Comparison of ENCODE assay signal across 11 mouse cellular contexts in the genomic region with DNA sequence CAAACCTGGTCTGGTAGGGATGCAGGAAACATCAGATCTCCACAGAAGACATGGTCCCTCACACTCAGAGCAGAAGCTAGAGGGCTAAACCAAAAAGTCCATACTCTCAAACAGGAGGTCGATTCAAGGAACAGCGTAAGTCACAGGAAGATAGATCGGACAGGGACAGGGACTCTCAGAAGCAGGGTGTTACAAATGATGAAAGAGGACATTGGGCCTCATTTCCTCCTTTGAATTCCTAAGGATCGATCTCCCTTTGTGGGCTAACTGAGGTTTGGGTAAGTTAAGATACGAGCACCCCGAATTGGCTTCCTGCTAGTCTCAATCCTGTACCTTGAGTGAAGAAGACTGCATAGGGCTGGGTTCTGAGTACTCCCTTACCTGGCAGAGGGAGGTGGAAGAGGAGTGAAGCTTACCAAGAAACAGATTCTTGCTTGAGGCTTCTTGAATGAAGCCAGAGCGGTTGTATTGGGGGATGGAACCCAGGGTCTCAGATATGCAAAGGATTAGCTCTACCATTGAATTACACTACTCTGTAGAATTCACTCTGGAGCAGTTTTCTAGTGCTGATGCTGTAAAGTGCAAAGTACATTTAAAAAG. TPM values are rescaled to one million over a fixed set of nuclear protein-coding genes. Genes with fewer than 3 reads are reported as not detected.
A peak's percentile ranks its signal among the peaks of the same experiment; 100 is the strongest.
DNase-seq lines count a peak whose midpoint lies in the region; ATAC-seq and TF ChIP-seq lines count a peak whose summit lies in the region.
"Had no signal": no experiment of that assay in that cellular context is flagged by ENCODE, and none has a peak within 500 bp of the region (broad histone marks: within the 10 kb centered on the region; RNA-seq: fewer than 3 reads in every experiment).

No protein-coding gene starts in this region.

- 11% methylated on average over 7 of the region's 7 CpGs for WGBS in kidney, postnatal 0 days
- 6% methylated on average over 7 of the region's 7 CpGs for WGBS in forebrain, embryonic 13.5 days
- WGBS in limb, embryonic 11.5 days = 11% methylated on average over 7 of the region's 7 CpGs
- WGBS in neural tube, embryonic 14.5 days = 7% methylated on average over 7 of the region's 7 CpGs

- H3K4me3 ChIP-seq in kidney, postnatal 0 days (replicated peaks; ENCODE audit: low read depth, low read length) = peak overlapping the region; percentile 42; the same call in 1 of the 2 replicates
- H3K4me3 ChIP-seq in forebrain, embryonic 13.5 days = peak overlapping the region; percentile 50
- H3K4me3 ChIP-seq in limb, embryonic 11.5 days (ENCODE audit: low read depth, low read length) = peak overlapping the region; percentile 48
- H3K4me3 ChIP-seq in neural tube, embryonic 14.5 days (ENCODE audit: low read depth, low read length) = peak overlapping the region; percentile 34; the same call in 1 of the 2 replicates
- H3K4me3 ChIP-seq: erythroblast, embryonic 14.5 days had no signal

- H3K9ac ChIP-seq in kidney, postnatal 0 days (ENCODE audit: low read depth, low read length) = no peak overlapping the region
- no peak overlapping the region for H3K9ac ChIP-seq in forebrain, embryonic 13.5 days
- H3K9ac ChIP-seq in limb, embryonic 11.5 days (ENCODE audit: low read length) = no peak overlapping the region
- H3K9ac ChIP-seq in neural tube, embryonic 14.5 days (replicated peaks; ENCODE audit: low read depth, low read length) = no peak overlapping the region
- H3K9ac ChIP-seq: liver, embryonic 12.5 days had no signal

- H3K4me1 ChIP-seq in kidney, postnatal 0 days (replicated peaks; ENCODE audit: insufficient read depth, low read length) = 0 out of 2 replicates have a peak, but pooled peaks cover 6% of the 10 kb centered on the region
- H3K4me1 ChIP-seq in forebrain, embryonic 13.5 days = peaks cover 15% of the 10 kb centered on the region
- H3K4me1 ChIP-seq in limb, embryonic 11.5 days (ENCODE audit: control insufficient read depth, insufficient read depth, low read length) = peaks cover 6% of the 10 kb centered on the region; the same call in 1 of the 2 replicates
- peaks cover 11% of the 10 kb centered on the region for H3K4me1 ChIP-seq in neural tube, embryonic 14.5 days (ENCODE audit: control insufficient read depth, insufficient read depth, low read length)

- no peak for ATAC-seq in kidney, postnatal 0 days (replicated peaks; ENCODE audit: low FRiP score, low read depth)
- ATAC-seq in forebrain, embryonic 13.5 days = no peak
- no peak; the same call in 1 of the 2 replicates for ATAC-seq in limb, embryonic 11.5 days (ENCODE audit: insufficient number of reproducible peaks, low FRiP score, low TSS enrichment, low read depth)
- ATAC-seq in neural tube, embryonic 14.5 days (ENCODE audit: low read depth) = no peak
- no peak for ATAC-seq in megakaryocyte-erythroid progenitor cell, adult 5-6 weeks (replicated peaks; ENCODE audit: low FRiP score, low TSS enrichment, poor library complexity, severe bottlenecking)
- ATAC-seq: liver, embryonic 12.5 days had no signal

- H3K9me3 ChIP-seq in kidney, postnatal 0 days (replicated peaks; ENCODE audit: low read length) = no peaks in the 10 kb centered on the region
- no peaks in the 10 kb centered on the region for H3K9me3 ChIP-seq in forebrain, embryonic 13.5 days (replicated peaks)
- no peaks in the 10 kb centered on the region for H3K9me3 ChIP-seq in limb, embryonic 11.5 days (ENCODE audit: control insufficient read depth, low read length)
- H3K9me3 ChIP-seq in neural tube, embryonic 14.5 days (ENCODE audit: control insufficient read depth, low read length) = no peaks in the 10 kb centered on the region
- H3K9me3 ChIP-seq: liver, embryonic 12.5 days had no signal

- no peaks in the 10 kb centered on the region for H3K36me3 ChIP-seq in kidney, postnatal 0 days (ENCODE audit: insufficient read depth, low read length)
- H3K36me3 ChIP-seq in forebrain, embryonic 13.5 days (ENCODE audit: poor library complexity, severe bottlenecking) = no peaks in the 10 kb centered on the region
- H3K36me3 ChIP-seq in limb, embryonic 11.5 days (ENCODE audit: control insufficient read depth, insufficient read depth, low read length) = no peaks in the 10 kb centered on the region
- H3K36me3 ChIP-seq in neural tube, embryonic 14.5 days (ENCODE audit: control insufficient read depth, insufficient read depth, low read length) = no peaks in the 10 kb centered on the region
- H3K36me3 ChIP-seq: liver, embryonic 12.5 days had no signal

- DNase-seq in kidney, postnatal 0 days (ENCODE audit: low spot score) = no peak
- no peak for DNase-seq in kidney, adult 18-20 months
- no peak for DNase-seq in limb, embryonic 11.5 days (ENCODE audit: low spot score)
- DNase-seq in left cerebral cortex, adult 18-20 months (ENCODE audit: low spot score in 2 of 2) = no peak
- DNase-seq: thymus, postnatal 25 days had no signal

- no peak for TF ChIP-seq CTCF in kidney, postnatal 0 days (IDR thresholded peaks at IDR 0.05; ENCODE audit: low read depth)

- no peak overlapping the region for H3K27ac ChIP-seq in kidney, postnatal 0 days
- H3K27ac ChIP-seq in forebrain, embryonic 13.5 days = no peak overlapping the region
- no peak overlapping the region for H3K27ac ChIP-seq in limb, embryonic 11.5 days (replicated peaks; ENCODE audit: low read depth, low read length)
- H3K27ac ChIP-seq in neural tube, embryonic 14.5 days (ENCODE audit: low read depth, low read length) = no peak overlapping the region
- H3K27ac ChIP-seq: liver, embryonic 12.5 days had no signal

- H3K4me2 ChIP-seq in kidney, postnatal 0 days (ENCODE audit: low read length) = peak overlapping the region; percentile 74; the same call in 1 of the 2 replicates
- peak overlapping the region; percentile 89 for H3K4me2 ChIP-seq in forebrain, embryonic 13.5 days
- peak overlapping the region; percentile 96; the same call in 1 of the 2 replicates for H3K4me2 ChIP-seq in limb, embryonic 11.5 days (ENCODE audit: low read depth, severe bottlenecking)
- H3K4me2 ChIP-seq in neural tube, embryonic 14.5 days (ENCODE audit: low read depth, low read length) = no peak overlapping the region

- H3K27me3 ChIP-seq in kidney, postnatal 0 days (ENCODE audit: insufficient read depth, low read length) = peaks cover 56% of the 10 kb centered on the region
- peaks cover 83% of the 10 kb centered on the region for H3K27me3 ChIP-seq in forebrain, embryonic 13.5 days
- peaks cover 57% of the 10 kb centered on the region for H3K27me3 ChIP-seq in limb, embryonic 11.5 days (ENCODE audit: control insufficient read depth, insufficient read depth, low read length)
- peaks cover 39% of the 10 kb centered on the region for H3K27me3 ChIP-seq in neural tube, embryonic 14.5 days (ENCODE audit: control insufficient read depth, insufficient read depth, low read length)

RNA-seq across cellular contexts. Expression of a gene that starts 1.1 kb away (rescaled TPM):
- not detected in 2 replicates for polyA plus RNA-seq in kidney, postnatal 0 days (2015; fragmentation: Nextera tagmentation; extraction: Ambion mirVana)
- polyA plus RNA-seq in forebrain, embryonic 13.5 days (2015; fragmentation: Nextera tagmentation; extraction: Ambion mirVana) = not detected in 2 replicates
- 0.19 TPM in 1 of 2 replicates, not detected in the other for polyA plus RNA-seq in limb, embryonic 11.5 days (2014; fragmentation: Nextera tagmentation; extraction: Ambion mirVana)
- polyA plus RNA-seq in neural tube, embryonic 14.5 days (2014; fragmentation: Nextera tagmentation; extraction: Ambion mirVana) = not detected in 2 replicates
- not detected in 2 replicates for total RNA-seq in megakaryocyte-erythroid progenitor cell, adult 5-6 weeks (2014; fragmentation: Nextera tagmentation)
- not detected in 2 replicates for total RNA-seq in megakaryocyte-erythroid progenitor cell, adult 5-6 weeks (2017)
- total RNA-seq in left cerebral cortex, adult 18-20 months (2021) = not detected
- polyA plus RNA-seq: erythroblast, embryonic 14.5 days; gonadal fat pad, adult 2 months; liver, embryonic 12.5 days had no signal

RNA-seq across cellular contexts. Expression of a gene that starts 38.7 kb away (rescaled TPM):
- polyA plus RNA-seq in kidney, postnatal 0 days (2015; fragmentation: Nextera tagmentation; extraction: Ambion mirVana) = not detected in 2 replicates
- polyA plus RNA-seq in forebrain, embryonic 13.5 days (2015; fragmentation: Nextera tagmentation; extraction: Ambion mirVana) = not detected in 2 replicates
- polyA plus RNA-seq in limb, embryonic 11.5 days (2014; fragmentation: Nextera tagmentation; extraction: Ambion mirVana) = not detected in 2 replicates
- polyA plus RNA-seq in neural tube, embryonic 14.5 days (2014; fragmentation: Nextera tagmentation; extraction: Ambion mirVana) = not detected in 2 replicates
- not detected in 2 replicates for total RNA-seq in megakaryocyte-erythroid progenitor cell, adult 5-6 weeks (2014; fragmentation: Nextera tagmentation)
- total RNA-seq in megakaryocyte-erythroid progenitor cell, adult 5-6 weeks (2017) = not detected in 2 replicates
- not detected for total RNA-seq in left cerebral cortex, adult 18-20 months (2021)
- polyA plus RNA-seq: erythroblast, embryonic 14.5 days; liver, embryonic 12.5 days had no signal
